Mouse (Mus musculus): ENCODE results near the gene Cbfb. TPM values are rescaled to one million over a fixed set of nuclear protein-coding genes. Genes with fewer than 3 reads are reported as not detected.

Gene Cbfb
- total RNA-seq, 4 experiments from 2014 or later = 19.2 to 21.8 (median 21.0) TPM

Other genes with a start within 250 kb of the Cbfb start
- gene Ces2e, start 244.4 kb upstream of the Cbfb start, total RNA-seq (2022) = 1 to 10 TPM; 1.5 to 2.1 (median 1.8) TPM
- not detected for gene Ces2f, start 223.3 kb upstream of the Cbfb start, total RNA-seq (2022)
- gene Ces2g, start 209.0 kb upstream of the Cbfb start, total RNA-seq (2022) = 1 to 10 TPM; 3.5 to 4.4 (median 3.9) TPM
- not detected for gene Ces2h, start 169.8 kb upstream of the Cbfb start, total RNA-seq (2022)
- under 1 TPM in 1 of 4 experiments, not detected in 3; 0.16 TPM for gene Ces3a, start 122.1 kb upstream of the Cbfb start, total RNA-seq (2022)
- under 1 TPM in 2 of 4 experiments, not detected in 2; 0.26 to 0.33 TPM for gene Ces3b, start 86.9 kb upstream of the Cbfb start, total RNA-seq (2022)
- not detected for gene Ces4a, start 38.9 kb upstream of the Cbfb start, total RNA-seq (2022)
- 10 to 100 TPM; 14.4 to 20.9 (median 17.4) TPM for gene D230025D16Rik, start 54.5 kb downstream of the Cbfb start, total RNA-seq (2022)
- gene B3gnt9, start 84.5 kb downstream of the Cbfb start, total RNA-seq (2022) = 1 to 10 TPM; 2.5 to 3.8 (median 3.4) TPM
- 1 to 10 TPM; 3.7 to 5.7 (median 5.2) TPM for gene Tradd, start 93.9 kb downstream of the Cbfb start, total RNA-seq (2022)
- 1 to 10 TPM; 2.0 to 2.6 (median 2.5) TPM for gene Fbxl8, start 94.0 kb downstream of the Cbfb start, total RNA-seq (2022)
- gene Hsf4, start 99.1 kb downstream of the Cbfb start, total RNA-seq (2022) = 1 to 10 TPM; 3.3 to 5.0 (median 4.5) TPM
- gene Nol3, start 105.5 kb downstream of the Cbfb start, total RNA-seq (2022) = 10 to 100 TPM; 23.7 to 28.3 (median 27.1) TPM
- 1 to 10 TPM; 1.1 to 1.6 (median 1.5) TPM for gene 4931428F04Rik, start 119.2 kb downstream of the Cbfb start, total RNA-seq (2022)
- 1 to 10 TPM; 3.6 to 6.2 (median 4.8) TPM for gene Exoc3l, start 125.4 kb downstream of the Cbfb start, total RNA-seq (2022)
- 10 to 100 TPM; 18.7 to 21.9 (median 21.4) TPM for gene E2f4, start 127.0 kb downstream of the Cbfb start, total RNA-seq (2022)
- gene Elmo3, start 134.9 kb downstream of the Cbfb start, total RNA-seq (2022) = 1 to 10 TPM in 3 of 4 experiments, under 1 TPM in 1; 0.75 to 1.8 (median 1.3) TPM
- gene Lrrc29, start 155.6 kb downstream of the Cbfb start, total RNA-seq (2022) = 1 to 10 TPM in 2 of 4 experiments, under 1 TPM in 2; 0.69 to 1.8 (median 1.1) TPM
- 10 to 100 TPM; 23.9 to 28.1 (median 26.0) TPM for gene Tmem208, start 155.7 kb downstream of the Cbfb start, total RNA-seq (2022)
- 1 to 10 TPM; 5.8 to 8.1 (median 6.3) TPM for gene Fhod1, start 177.3 kb downstream of the Cbfb start, total RNA-seq (2022)
- under 1 TPM; 0.41 to 0.79 (median 0.48) TPM for gene Slc9a5, start 178.2 kb downstream of the Cbfb start, total RNA-seq (2022)
- not detected for gene Plekhg4, start 202.6 kb downstream of the Cbfb start, total RNA-seq (2022)
- gene Kctd19, start 242.8 kb downstream of the Cbfb start, total RNA-seq (2022) = under 1 TPM in 3 of 4 experiments, not detected in 1; 0.11 to 0.31 (median 0.28) TPM
- under 1 TPM; 0.19 to 0.56 (median 0.45) TPM for gene Lrrc36, start 242.9 kb downstream of the Cbfb start, total RNA-seq (2022)